ENCODE assay signal across 12 mouse cellular contexts in genomic region chr3:127294079-127294478, GRCm38 (mm10).
A peak's percentile ranks its signal among the peaks of the same experiment; 100 is the strongest.
DNase-seq lines count a peak whose midpoint lies in the region; ATAC-seq and TF ChIP-seq lines count a peak whose summit lies in the region.
"Had no signal": no experiment of that assay in that cellular context is flagged by ENCODE, and none has a peak within 500 bp of the region (broad histone marks: within the 10 kb centered on the region; RNA-seq: fewer than 3 reads in every experiment).

No protein-coding gene starts in this region.

- H3K4me2 ChIP-seq in forebrain, embryonic 15.5 days (replicated peaks): peak overlapping the region; percentile 14
- peak overlapping the region; percentile 22; the same call in 1 of the 2 replicates for H3K4me2 ChIP-seq in midbrain, embryonic 13.5 days (replicated peaks)
- no peak overlapping the region for H3K4me2 ChIP-seq in stomach, postnatal 0 days (replicated peaks; ENCODE audit: low read depth)
- H3K4me2 ChIP-seq in intestine, embryonic 15.5 days (replicated peaks): no peak overlapping the region
- no peak overlapping the region for H3K4me2 ChIP-seq in liver, embryonic 11.5 days

- peaks cover 28% of the 10 kb centered on the region for H3K4me1 ChIP-seq in forebrain, embryonic 15.5 days
- H3K4me1 ChIP-seq in midbrain, embryonic 13.5 days (replicated peaks): peaks cover 47% of the 10 kb centered on the region
- no peaks in the 10 kb centered on the region for H3K4me1 ChIP-seq in stomach, postnatal 0 days (replicated peaks; ENCODE audit: control insufficient read depth, insufficient read depth)
- H3K4me1 ChIP-seq in intestine, embryonic 15.5 days (replicated peaks): no peaks in the 10 kb centered on the region
- no peaks in the 10 kb centered on the region for H3K4me1 ChIP-seq in liver, embryonic 11.5 days (replicated peaks; ENCODE audit: control insufficient read depth, insufficient read depth, low read length)

- DNase-seq in ZHBTc4 (ENCODE audit: low read depth, low spot score): peak; percentile 17
- DNase-seq in cerebellum, postnatal 36 days: peak; percentile 10 to 22
- no peak for DNase-seq in stomach, postnatal 0 days (ENCODE audit: low spot score)
- no peak for DNase-seq in liver, embryonic 11.5 days (ENCODE audit: low spot score)
- DNase-seq: gastrocnemius, postnatal 14 days; heart, postnatal 36 days; lung, postnatal 36 days; thymus, adult 2 months had no signal

- H3K27me3 ChIP-seq in forebrain, embryonic 15.5 days: no peaks in the 10 kb centered on the region
- no peaks in the 10 kb centered on the region for H3K27me3 ChIP-seq in midbrain, embryonic 13.5 days
- H3K27me3 ChIP-seq in stomach, postnatal 0 days (ENCODE audit: control insufficient read depth, insufficient read depth, low read length): no peaks in the 10 kb centered on the region
- H3K27me3 ChIP-seq in intestine, embryonic 15.5 days (replicated peaks): no peaks in the 10 kb centered on the region
- no peaks in the 10 kb centered on the region for H3K27me3 ChIP-seq in liver, embryonic 11.5 days (replicated peaks; ENCODE audit: control insufficient read depth, insufficient read depth, low read length)

- no peaks in the 10 kb centered on the region for H3K9me3 ChIP-seq in forebrain, embryonic 15.5 days
- no peaks in the 10 kb centered on the region for H3K9me3 ChIP-seq in midbrain, embryonic 13.5 days
- H3K9me3 ChIP-seq in stomach, postnatal 0 days (ENCODE audit: control insufficient read depth, low read length): no peaks in the 10 kb centered on the region
- no peaks in the 10 kb centered on the region for H3K9me3 ChIP-seq in intestine, embryonic 15.5 days
- H3K9me3 ChIP-seq in liver, embryonic 11.5 days (ENCODE audit: control insufficient read depth, low read length): no peaks in the 10 kb centered on the region

- ATAC-seq in forebrain, embryonic 15.5 days (replicated peaks): peak; percentile 26; the same call in 1 of the 2 replicates
- ATAC-seq in midbrain, embryonic 13.5 days: peak; percentile 83
- no peak for ATAC-seq in stomach, postnatal 0 days (ENCODE audit: low FRiP score, low TSS enrichment)
- no peak for ATAC-seq in intestine, embryonic 15.5 days
- no peak for ATAC-seq in liver, embryonic 11.5 days (replicated peaks; ENCODE audit: low FRiP score)
- no peak for ATAC-seq in erythroid progenitor cell, adult 5-6 weeks (replicated peaks; ENCODE audit: low FRiP score, poor library complexity, severe bottlenecking)

- 15% methylated on average over 14 of the region's 14 CpGs for WGBS in forebrain, embryonic 15.5 days
- WGBS in midbrain, embryonic 13.5 days: 19% methylated on average over 14 of the region's 14 CpGs
- 88% methylated on average over 14 of the region's 14 CpGs for WGBS in stomach, postnatal 0 days
- WGBS in intestine, embryonic 15.5 days: 86% methylated on average over 14 of the region's 14 CpGs
- WGBS in liver, embryonic 11.5 days: 84% methylated on average over 14 of the region's 14 CpGs

- H3K27ac ChIP-seq in forebrain, embryonic 15.5 days (replicated peaks): peak overlapping the region; percentile 74
- H3K27ac ChIP-seq in midbrain, embryonic 13.5 days: peak overlapping the region; percentile 81
- no peak overlapping the region for H3K27ac ChIP-seq in stomach, postnatal 0 days (replicated peaks)
- H3K27ac ChIP-seq in intestine, embryonic 15.5 days: no peak overlapping the region
- H3K27ac ChIP-seq in liver, embryonic 11.5 days (ENCODE audit: low read depth, low read length): no peak overlapping the region

- H3K36me3 ChIP-seq in forebrain, embryonic 15.5 days: no peaks in the 10 kb centered on the region
- H3K36me3 ChIP-seq in midbrain, embryonic 13.5 days: no peaks in the 10 kb centered on the region
- H3K36me3 ChIP-seq in stomach, postnatal 0 days (ENCODE audit: control insufficient read depth, insufficient read depth, low read length): no peaks in the 10 kb centered on the region
- no peaks in the 10 kb centered on the region for H3K36me3 ChIP-seq in intestine, embryonic 15.5 days
- no peaks in the 10 kb centered on the region for H3K36me3 ChIP-seq in liver, embryonic 11.5 days (ENCODE audit: control insufficient read depth, insufficient read depth, low read length)

- H3K4me3 ChIP-seq in forebrain, embryonic 15.5 days: no peak overlapping the region
- H3K4me3 ChIP-seq in midbrain, embryonic 13.5 days (replicated peaks): no peak overlapping the region
- no peak overlapping the region for H3K4me3 ChIP-seq in stomach, postnatal 0 days (ENCODE audit: low read depth, low read length)
- H3K4me3 ChIP-seq in intestine, embryonic 15.5 days (replicated peaks): no peak overlapping the region
- H3K4me3 ChIP-seq in liver, embryonic 11.5 days (ENCODE audit: low read depth, low read length): no peak overlapping the region

- no peak overlapping the region for H3K9ac ChIP-seq in forebrain, embryonic 15.5 days (replicated peaks)
- H3K9ac ChIP-seq in midbrain, embryonic 13.5 days (replicated peaks): no peak overlapping the region
- no peak overlapping the region for H3K9ac ChIP-seq in stomach, postnatal 0 days (ENCODE audit: low read length)
- H3K9ac ChIP-seq in intestine, embryonic 15.5 days: no peak overlapping the region
- no peak overlapping the region for H3K9ac ChIP-seq in liver, embryonic 11.5 days (ENCODE audit: low read depth, low read length)

- no peak for TF ChIP-seq EP300 in stomach, postnatal 0 days (optimal IDR thresholded peaks at IDR 0.05)

- TF ChIP-seq CTCF in stomach, postnatal 0 days (IDR thresholded peaks at IDR 0.05; ENCODE audit: low read depth): no peak

Comparison
In these comparisons a context has a peak if more than half of its experiments do, and no peak if none do; other contexts are left out.
1. DNase-seq: peak in ZHBTc4 (single experiment) and cerebellum, postnatal 36 days (2 of 2); none in stomach, postnatal 0 days (single experiment) and liver, embryonic 11.5 days (single experiment).
2. ATAC-seq: peak in forebrain, embryonic 15.5 days (single experiment) and midbrain, embryonic 13.5 days (single experiment); none in stomach, postnatal 0 days (single experiment), intestine, embryonic 15.5 days (single experiment), liver, embryonic 11.5 days (single experiment) and erythroid progenitor cell, adult 5-6 weeks (single experiment).
3. H3K27ac ChIP-seq: peak in forebrain, embryonic 15.5 days (single experiment) and midbrain, embryonic 13.5 days (single experiment); none in stomach, postnatal 0 days (single experiment), intestine, embryonic 15.5 days (single experiment) and liver, embryonic 11.5 days (single experiment).
4. H3K4me2 ChIP-seq: peak in forebrain, embryonic 15.5 days (single experiment) and midbrain, embryonic 13.5 days (single experiment); none in stomach, postnatal 0 days (single experiment), intestine, embryonic 15.5 days (single experiment) and liver, embryonic 11.5 days (single experiment).